Mouse (Mus musculus) MEL (cell line): Measurements from ENCODE around the gene Rtn4rl1. TPM values are rescaled to one million over a fixed set of nuclear protein-coding genes. Genes with fewer than 3 reads are reported as not detected.

Source experiments
- DNase-seq: peaks from one replicate; pipeline ENCODE4 v3.0.0; 2011; ENCODE audit warnings: low read depth, low spot score
- H3K27ac ChIP-seq: 2 replicates; pipeline ENCODE4 v1.5.1; 2012; ENCODE audit warnings: low read depth, mild to moderate bottlenecking, control low read depth, low read length, moderate library complexity; ENCODE audit not compliant: control insufficient read depth
- H3K27me3 ChIP-seq, 2 experiments: fragments of 150-350 bp in 1 of 2; sonication (generic) in 1 of 2; 2 replicates each; pipeline ENCODE4 v1.6.1; 2012; ENCODE audit warnings: low read length in 2 of 2, mild to moderate bottlenecking in 2 of 2, improper control_type of control experiment in 1 of 2, moderate library complexity in 1 of 2; ENCODE audit not compliant: insufficient read depth in 2 of 2, control insufficient read depth in 1 of 2
- H3K36me3 ChIP-seq, 2 experiments: 2 replicates each; pipeline ENCODE4 v1.6.1; 2012 to 2014; ENCODE audit warnings: low read length in 2 of 2, improper control_type of control experiment in 1 of 2, inconsistent platforms in 1 of 2, mild to moderate bottlenecking in 1 of 2; ENCODE audit not compliant: insufficient read depth in 2 of 2, control insufficient read depth in 1 of 2
- H3K4me1 ChIP-seq, 2 experiments: fragments of 150-350 bp in 1 of 2; sonication (generic) in 1 of 2; 2 replicates each; pipeline ENCODE4 v1.6.1; 2012; ENCODE audit warnings: low read length in 2 of 2, improper control_type of control experiment in 1 of 2, mild to moderate bottlenecking in 1 of 2; ENCODE audit not compliant: insufficient read depth in 2 of 2, control insufficient read depth in 1 of 2
- H3K4me3 ChIP-seq, 2 experiments: fragments of 150-350 bp in 1 of 2; sonication (generic) in 1 of 2; 2 replicates each; pipeline ENCODE4 v1.5.1; 2012; ENCODE audit warnings: low read depth in 2 of 2, low read length in 2 of 2, mild to moderate bottlenecking in 2 of 2, moderate library complexity in 2 of 2, control low read depth in 1 of 2, improper control_type of control experiment in 1 of 2; ENCODE audit not compliant: control insufficient read depth in 1 of 2, insufficient read depth in 1 of 2
- H3K79me2 ChIP-seq: 2 replicates; pipeline ENCODE4 v1.6.1; 2012; ENCODE audit warnings: mild to moderate bottlenecking, low read length, moderate library complexity; ENCODE audit not compliant: control insufficient read depth, poor library complexity, insufficient read depth
- H3K9ac ChIP-seq: 2 replicates; pipeline ENCODE4 v1.6.1; 2012; ENCODE audit warnings: low read depth, mild to moderate bottlenecking, control low read depth, low read length, moderate library complexity; ENCODE audit not compliant: control insufficient read depth, poor library complexity, severe bottlenecking
- H3K9me3 ChIP-seq: fragments of 150-350 bp; sonication (generic); replicated peaks from 2 replicates; pipeline ENCODE4 v1.6.1; 2012; ENCODE audit warnings: mild to moderate bottlenecking, low read length, improper control_type of control experiment, moderate library complexity; ENCODE audit not compliant: insufficient read depth
- CHD1 ChIP-seq: IDR thresholded peaks from 2 replicates; pipeline ENCODE4 v1.6.1; 2012; ENCODE audit warnings: low read depth, mild to moderate bottlenecking, inconsistent platforms, low read length, improper control_type of control experiment
- CHD2 ChIP-seq: IDR thresholded peaks from 2 replicates; pipeline ENCODE4 v1.6.1; 2011; ENCODE audit warnings: low read length, improper control_type of control experiment
- CTCF ChIP-seq, 3 experiments: IDR thresholded peaks in 2 of 3; conservative IDR thresholded peaks in 1 of 3; 2 replicates each; pipeline ENCODE4 v1.5.1; 2011 to 2012; ENCODE audit warnings: low read length in 3 of 3, low read depth in 2 of 3, mild to moderate bottlenecking in 2 of 3, improper control_type of control experiment in 1 of 3, inconsistent platforms in 1 of 3, mixed read lengths in 1 of 3, moderate library complexity in 1 of 3; ENCODE audit not compliant: control insufficient read depth in 1 of 3, insufficient read depth in 1 of 3, poor library complexity in 1 of 3, severe bottlenecking in 1 of 3
- E2F4 ChIP-seq: IDR thresholded peaks from 2 replicates; pipeline ENCODE4 v1.6.1; 2011; ENCODE audit warnings: low read depth, low read length, improper control_type of control experiment, borderline replicate concordance
- ELF1 ChIP-seq: IDR thresholded peaks from 2 replicates; pipeline ENCODE4 v1.6.1; 2014; ENCODE audit warnings: low read depth, mild to moderate bottlenecking, inconsistent platforms, low read length, improper control_type of control experiment, moderate library complexity
- ETS1 ChIP-seq: IDR thresholded peaks from 2 replicates; pipeline ENCODE4 v1.6.1; 2012; ENCODE audit warnings: low read depth, mild to moderate bottlenecking, inconsistent platforms, low read length, improper control_type of control experiment, moderate library complexity
- GATA1 ChIP-seq: IDR thresholded peaks from 2 replicates; pipeline ENCODE4 v1.6.1; 2011; ENCODE audit warnings: low read depth, low read length, improper control_type of control experiment
- HCFC1 ChIP-seq: IDR thresholded peaks from 2 replicates; pipeline ENCODE4 v1.6.1; 2012; ENCODE audit warnings: low read depth, mild to moderate bottlenecking, inconsistent platforms, low read length, improper control_type of control experiment, moderate library complexity
- JUND ChIP-seq: IDR thresholded peaks from 2 replicates; pipeline ENCODE4 v1.6.1; 2011; ENCODE audit warnings: low read depth, mild to moderate bottlenecking, improper control_type of control experiment, low read length
- KAT2A ChIP-seq: conservative IDR thresholded peaks from 2 replicates; pipeline ENCODE4 v1.6.1; 2012; ENCODE audit warnings: low read depth, low read length, improper control_type of control experiment, inconsistent platforms
- MAFK ChIP-seq: IDR thresholded peaks from 2 replicates; pipeline ENCODE4 v1.6.1; 2011; ENCODE audit warnings: low read depth, mild to moderate bottlenecking, low read length, improper control_type of control experiment, borderline replicate concordance
- MAX ChIP-seq: IDR thresholded peaks from 2 replicates; pipeline ENCODE4 v1.6.1; 2011; ENCODE audit warnings: low read length, improper control_type of control experiment
- MAZ ChIP-seq: IDR thresholded peaks from 2 replicates; pipeline ENCODE4 v1.6.1; 2012; ENCODE audit warnings: low read depth, mild to moderate bottlenecking, inconsistent platforms, low read length, improper control_type of control experiment
- MXI1 ChIP-seq: IDR thresholded peaks from 2 replicates; pipeline ENCODE4 v1.6.1; 2011; ENCODE audit warnings: mild to moderate bottlenecking, low read depth, low read length, improper control_type of control experiment
- MYC ChIP-seq: IDR thresholded peaks from 2 replicates; pipeline ENCODE4 v1.6.1; 2011; ENCODE audit warnings: low read depth, mild to moderate bottlenecking, low read length, improper control_type of control experiment, moderate library complexity
- NRF1 ChIP-seq: IDR thresholded peaks from 2 replicates; pipeline ENCODE4 v1.6.1; 2014; ENCODE audit warnings: low read depth, mild to moderate bottlenecking, inconsistent platforms, low read length, improper control_type of control experiment, moderate library complexity; ENCODE audit not compliant: poor library complexity, insufficient read depth, severe bottlenecking
- POLR2AphosphoS2 ChIP-seq: IDR thresholded peaks from 2 replicates; pipeline ENCODE4 v1.6.1; 2011; ENCODE audit warnings: low read length, improper control_type of control experiment
- POLR2AphosphoS5 ChIP-seq: IDR thresholded peaks from 2 replicates; pipeline ENCODE4 v1.6.1; 2012; ENCODE audit warnings: low read depth, borderline replicate concordance, mild to moderate bottlenecking, inconsistent platforms, low read length, moderate library complexity, mixed read lengths
- RAD21 ChIP-seq: IDR thresholded peaks from 2 replicates; pipeline ENCODE4 v1.6.1; 2011; ENCODE audit warnings: mild to moderate bottlenecking, low read depth, low read length, improper control_type of control experiment
- RCOR1 ChIP-seq: IDR thresholded peaks from 2 replicates; pipeline ENCODE4 v1.6.1; 2012; ENCODE audit warnings: low read depth, mild to moderate bottlenecking, inconsistent platforms, low read length, improper control_type of control experiment
- SIN3A ChIP-seq: IDR thresholded peaks from 2 replicates; pipeline ENCODE4 v1.6.1; 2012; ENCODE audit warnings: low read length, improper control_type of control experiment, inconsistent platforms
- TAL1 ChIP-seq: IDR thresholded peaks from 2 replicates; pipeline ENCODE4 v1.6.1; 2012; ENCODE audit warnings: mild to moderate bottlenecking, inconsistent platforms, low read length, moderate library complexity, mixed read lengths
- TBP ChIP-seq: IDR thresholded peaks from 2 replicates; pipeline ENCODE4 v1.8.0; 2011; ENCODE audit warnings: low read depth, low read length, improper control_type of control experiment
- UBTF ChIP-seq: IDR thresholded peaks from 2 replicates; pipeline ENCODE4 v1.6.1; 2012; ENCODE audit warnings: low read depth, mild to moderate bottlenecking, inconsistent platforms, low read length, improper control_type of control experiment, moderate library complexity, borderline replicate concordance; ENCODE audit not compliant: insufficient read depth
- USF2 ChIP-seq, 2 experiments: IDR thresholded peaks; 2 replicates each; pipeline ENCODE4 v1.6.1; 2011 to 2012; ENCODE audit warnings: improper control_type of control experiment in 2 of 2, low read length in 2 of 2, borderline replicate concordance in 1 of 2, inconsistent platforms in 1 of 2, low read depth in 1 of 2, mild to moderate bottlenecking in 1 of 2; ENCODE audit not compliant: insufficient read depth in 1 of 2
- ZKSCAN1 ChIP-seq: IDR thresholded peaks from 2 replicates; pipeline ENCODE4 v1.6.1; 2012; ENCODE audit warnings: low read depth, mild to moderate bottlenecking, inconsistent platforms, low read length, improper control_type of control experiment, moderate library complexity
- ZMIZ1 ChIP-seq: IDR thresholded peaks from 2 replicates; pipeline ENCODE4 v1.6.1; 2012; ENCODE audit warnings: low read depth, mild to moderate bottlenecking, inconsistent platforms, low read length, improper control_type of control experiment, moderate library complexity
- ZNF384 ChIP-seq: IDR thresholded peaks from 2 replicates; pipeline ENCODE4 v1.6.1; 2012; ENCODE audit warnings: low read depth, mild to moderate bottlenecking, inconsistent platforms, low read length, improper control_type of control experiment
- polyA plus RNA-seq, 2 experiments: library from polyadenylated mRNA; stranded (reverse) in 1 of 2; unstranded in 1 of 2; fragments of >175 nt in 1 of 2; fragments of >200 nt in 1 of 2; gene quantifications; 2 replicates each; pipeline versions ENCODE4 v1.2.1 to v1.2.4; 2012; ENCODE audit warnings: low replicate concordance in 2 of 2, low read depth in 1 of 2; ENCODE audit not compliant: insufficient read length in 2 of 2, insufficient read depth in 1 of 2, missing spikeins in 1 of 2
- total RNA-seq: library from RNA; depleted of rRNA; stranded (reverse); fragments of 300-350 nt; gene quantifications from 2 replicates; pipeline ENCODE4 v1.2.3, GENCODE M21; 2012

Gene Rtn4rl1
- total and polyA plus RNA-seq, 3 experiments, result 0.35 to 2.6 TPM; not detected in 1

- no peaks in the 10 kb centered on the region for H3K27me3 ChIP-seq
- no peak overlapping the region for H3K4me3 ChIP-seq
- H3K27ac ChIP-seq, result no peak overlapping the region
- TF ChIP-seq UBTF (no peak), KAT2A (no peak), MAX (no peak), MYC (no peak), MXI1 (no peak)
- no peaks in the 10 kb centered on the region for H3K9me3 ChIP-seq
- H3K36me3 ChIP-seq, result peaks cover under 1 to 14% of the 10 kb centered on the region in 2 experiments
- no peak for DNase-seq
- H3K9ac ChIP-seq, result no peak overlapping the region
- H3K4me1 ChIP-seq, result peaks cover 0 to 3% of the 10 kb centered on the region in 2 experiments; a peak in 2 of 4 replicates
- no peaks in the 10 kb centered on the region for H3K79me2 ChIP-seq
These were observed 45.8 kb upstream of the Rtn4rl1 start for GRCm38 (mm10) chr11:75147846-75148168.

DNA sequence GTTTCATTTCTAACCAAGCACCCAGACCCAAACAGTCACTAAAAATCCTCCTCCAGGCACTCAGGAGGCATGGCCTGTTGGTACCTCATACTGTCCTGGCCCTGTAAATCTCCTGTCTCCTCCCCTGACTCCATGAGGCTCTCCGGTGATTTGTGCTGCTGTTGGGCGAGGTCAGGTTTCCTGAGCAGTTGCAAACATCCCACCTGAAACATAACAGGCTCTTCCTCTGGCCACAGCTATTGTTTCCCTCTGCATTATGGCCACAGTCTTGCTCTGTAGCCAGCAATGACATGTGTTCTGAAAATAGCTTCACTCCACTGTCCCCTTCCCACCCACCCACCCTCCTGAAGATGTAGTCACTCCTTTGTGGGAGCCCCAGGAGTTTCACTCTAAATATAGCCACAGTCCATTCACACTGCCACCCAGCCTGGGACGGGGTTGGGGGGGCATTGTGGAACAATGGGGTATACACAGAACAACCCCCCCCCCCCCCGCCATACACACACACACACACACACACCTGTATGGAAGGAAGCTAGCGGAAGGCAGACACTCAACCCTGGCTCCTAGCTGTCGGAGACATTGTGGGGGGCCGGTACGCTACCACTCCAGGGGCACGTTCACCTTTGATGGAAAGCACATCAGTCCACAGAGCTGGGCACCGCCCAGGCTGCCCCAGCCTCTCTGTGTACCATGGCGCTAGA lies 45.1 kb upstream of the Rtn4rl1 start:
- Histone ChIP-seq H3K79me2 (no peaks in the 10 kb centered on the region), H3K36me3 (peaks cover 7 to 14% of the 10 kb centered on the region in 2 experiments), H3K27ac (no peak overlapping the region)

DNA sequence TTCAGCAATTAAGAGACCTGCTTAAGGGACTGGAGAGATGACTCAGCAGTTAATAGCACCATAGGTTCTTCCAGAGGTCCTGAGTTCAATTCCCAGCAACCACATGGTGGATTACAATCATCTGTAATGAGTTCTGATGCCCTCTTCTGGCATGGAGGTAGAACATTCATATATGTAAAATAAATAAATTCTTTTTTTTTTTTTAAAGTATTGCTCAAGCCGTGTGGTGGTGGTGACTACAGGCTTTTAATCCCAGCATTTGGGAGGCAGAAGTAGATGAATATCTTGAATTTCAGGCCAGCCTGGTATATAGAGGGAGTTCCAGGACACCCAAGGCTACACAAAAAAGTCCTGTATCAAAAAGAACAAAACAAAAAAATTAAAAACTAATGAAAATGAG lies 43.2 kb upstream of the Rtn4rl1 start:
- peaks cover 9 to 17% of the 10 kb centered on the region in 2 experiments for H3K36me3 ChIP-seq
- TF ChIP-seq HCFC1 (no peak), UBTF (no peak), TAL1 (no peak), ETS1 (no peak), CTCF (IDR thresholded peaks at IDR 0.05 in 2 of 3, conservative IDR thresholded peaks at IDR 0.05 in 1 of 3; ENCODE audit: control insufficient read depth in 1 of 3, insufficient read depth in 1 of 3, low read depth in 2 of 3, low read length in 3 of 3, poor library complexity in 1 of 3, severe bottlenecking in 1 of 3) (peak in 1 of 3 experiments; percentile 36; a peak in 2 of 6 replicates), MXI1 (no peak), SIN3A (no peak), ZNF384 (peak; percentile 76), POLR2AphosphoS5 (no peak), MAFK (no peak), JUND (no peak), ZKSCAN1 (no peak), POLR2AphosphoS2 (no peak), CHD1 (no peak), MAX (no peak), ZMIZ1 (no peak), USF2 (IDR thresholded peaks at IDR 0.05; ENCODE audit: borderline replicate concordance in 1 of 2, insufficient read depth in 1 of 2, low read depth in 1 of 2, low read length in 2 of 2) (no peak), RAD21 (peak; percentile 17), RCOR1 (no peak), MYC (peak; percentile 53; the same call in 1 of the 2 replicates), GATA1 (no peak), TBP (no peak)

More for the DNA sequence above, 45.1 kb upstream of the Rtn4rl1 start:
- H3K9ac ChIP-seq, result no peak overlapping the region
- H3K27me3 ChIP-seq, result no peaks in the 10 kb centered on the region
- no peak for DNase-seq
- no peaks in the 10 kb centered on the region for H3K9me3 ChIP-seq
- H3K4me3 ChIP-seq, result no peak overlapping the region
- H3K4me1 ChIP-seq, result peaks cover 4 to 10% of the 10 kb centered on the region in 2 experiments; a peak in 3 of 4 replicates
- no peak for TF ChIP-seq ELF1
- TF ChIP-seq E2F4, result no peak
- TF ChIP-seq NRF1, result no peak
- TF ChIP-seq MAZ, result no peak
- TF ChIP-seq TBP, result no peak
- no peak for TF ChIP-seq SIN3A
- TF ChIP-seq ZNF384, result no peak
- TF ChIP-seq CHD2, result no peak

More for the DNA sequence above, 43.2 kb upstream of the Rtn4rl1 start:
- H3K4me1 ChIP-seq, result peaks cover 8 to 21% of the 10 kb centered on the region in 2 experiments
- H3K9ac ChIP-seq, result no peak overlapping the region
- H3K27ac ChIP-seq, result no peak overlapping the region
- no peak overlapping the region for H3K4me3 ChIP-seq
- H3K79me2 ChIP-seq, result no peaks in the 10 kb centered on the region
- H3K27me3 ChIP-seq, result no peaks in the 10 kb centered on the region
- DNase-seq, result no peak
- H3K9me3 ChIP-seq, result no peaks in the 10 kb centered on the region
